Mouse (Mus musculus) CD4-positive, CD25-positive, alpha-beta regulatory T cell, adult 9 weeks (primary cell): Measurements from ENCODE around the gene Tsnaxip1. TPM values are rescaled to one million over a fixed set of nuclear protein-coding genes. Genes with fewer than 3 reads are reported as not detected.

ENCODE experiments used
- polyA plus RNA-seq: library from polyadenylated mRNA; unstranded; fragments of 100-300 nt; shearing (Covaris generic); gene quantifications from one replicate; pipeline ENCODE4 v1.2.1, GENCODE M21; 2017

The Tsnaxip1 gene
- not detected for polyA plus RNA-seq

GRCm38 (mm10) chr8:105826861-105827848 is at the start of gene Tsnaxip1, which contains the start of gene Ranbp10:
TSS of gene Tsnaxip1 (plus strand) at chr8:105827731.
TSS of gene Ranbp10 (minus strand) at chr8:105827350.

GRCm38 (mm10) chr8:105853178-105853577 is 25.6 kb downstream of the Tsnaxip1 start, which contains the start of gene Cenpt:
TSS of gene Cenpt (minus strand) at chr8:105853278.

GRCm38 (mm10) chr8:105854715-105855216 is 27.2 kb downstream of the Tsnaxip1 start, which contains the start of gene Thap11:
TSS of gene Thap11 (plus strand) at chr8:105855132.

GRCm38 (mm10) chr8:105860143-105860981 is 32.8 kb downstream of the Tsnaxip1 start, which contains the start of gene Nutf2:
TSS of gene Nutf2 (plus strand) at chr8:105860580.

GRCm38 (mm10) chr8:105880754-105881520 is 53.4 kb downstream of the Tsnaxip1 start, which contains the start of gene Edc4:
TSS of gene Edc4 (plus strand) at chr8:105880881.

GRCm38 (mm10) chr8:105893339-105893738 is 65.8 kb downstream of the Tsnaxip1 start, which contains the start of gene Nrn1l:
TSS of gene Nrn1l (plus strand) at chr8:105893567.

Other genes starting within 250 kb of the Tsnaxip1 start
- 11.5 TPM for gene Ripor1, start 222.5 kb upstream of the Tsnaxip1 start, polyA plus RNA-seq
- gene Ctcf, start 191.2 kb upstream of the Tsnaxip1 start, polyA plus RNA-seq: 33.9 TPM
- 0.72 TPM for gene Agrp, start 190.3 kb upstream of the Tsnaxip1 start, polyA plus RNA-seq
- 12.1 TPM for gene Carmil2, start 141.5 kb upstream of the Tsnaxip1 start, polyA plus RNA-seq
- 95.6 TPM for gene Acd, start 126.6 kb upstream of the Tsnaxip1 start, polyA plus RNA-seq
- 10.6 TPM for gene Pard6a, start 126.6 kb upstream of the Tsnaxip1 start, polyA plus RNA-seq
- not detected for gene 4933405L10Rik, start 120.1 kb upstream of the Tsnaxip1 start, polyA plus RNA-seq
- 3.4 TPM for gene Enkd1, start 119.5 kb upstream of the Tsnaxip1 start, polyA plus RNA-seq
- 5.5 TPM for gene Gfod2, start 69.1 kb upstream of the Tsnaxip1 start, polyA plus RNA-seq
- gene Ranbp10, start 381 bp upstream of the Tsnaxip1 start, polyA plus RNA-seq: 34.6 TPM
- 20.2 TPM for gene Cenpt, start 25.5 kb downstream of the Tsnaxip1 start, polyA plus RNA-seq
- gene Thap11, start 27.4 kb downstream of the Tsnaxip1 start, polyA plus RNA-seq: 7.6 TPM
- gene Nutf2, start 32.8 kb downstream of the Tsnaxip1 start, polyA plus RNA-seq: 17.9 TPM
- 105 TPM for gene Edc4, start 53.1 kb downstream of the Tsnaxip1 start, polyA plus RNA-seq
- 2.1 TPM for gene Nrn1l, start 65.8 kb downstream of the Tsnaxip1 start, polyA plus RNA-seq
- gene Pskh1, start 72.7 kb downstream of the Tsnaxip1 start, polyA plus RNA-seq: 28.0 TPM
- 2.8 TPM for gene Ctrl, start 106.1 kb downstream of the Tsnaxip1 start, polyA plus RNA-seq
- 552 TPM for gene Psmb10, start 110.7 kb downstream of the Tsnaxip1 start, polyA plus RNA-seq
- 0.55 TPM for gene Lcat, start 115.7 kb downstream of the Tsnaxip1 start, polyA plus RNA-seq
- gene Slc12a4, start 138.4 kb downstream of the Tsnaxip1 start, polyA plus RNA-seq: 7.0 TPM
- not detected for gene Dpep3, start 151.7 kb downstream of the Tsnaxip1 start, polyA plus RNA-seq
- 26.0 TPM for gene Dus2, start 163.6 kb downstream of the Tsnaxip1 start, polyA plus RNA-seq
- gene Dpep2nb, start 178.2 kb downstream of the Tsnaxip1 start, polyA plus RNA-seq: not detected
- gene Ddx28, start 184.2 kb downstream of the Tsnaxip1 start, polyA plus RNA-seq: 6.7 TPM
- gene Nfatc3, start 231.1 kb downstream of the Tsnaxip1 start, polyA plus RNA-seq: 36.8 TPM